Mouse (Mus musculus): ENCODE data around the gene Crip1.

The Crip1 gene

GRCm38 (mm10) chr12:113148381-113149035 lies 2.4 kb downstream of the Crip1 start:
- peak; percentile 41 for DNase-seq

GRCm38 (mm10) chr12:113149341-113149740 lies 3.2 kb downstream of the Crip1 start:
- DNase-seq = no peak

GRCm38 (mm10) chr12:113149896-113150295 lies 3.8 kb downstream of the Crip1 start:
- no peak for DNase-seq

GRCm38 (mm10) chr12:113150591-113150990 lies 4.5 kb downstream of the Crip1 start:
- no peak for DNase-seq

GRCm38 (mm10) chr12:113151046-113151445 lies 4.9 kb downstream of the Crip1 start:
- DNase-seq = no peak

- DNase-seq = no peak
Measured at GRCm38 (mm10) chr12:113151661-113152271, 5.7 kb downstream of the Crip1 start.

- DNase-seq = no peak
Measured at GRCm38 (mm10) chr12:113152272-113152661, 6.2 kb downstream of the Crip1 start.

GRCm38 (mm10) chr12:113152991-113153525 lies 6.9 kb downstream of the Crip1 start:
- no peak for DNase-seq

- no peak for DNase-seq
Measured at GRCm38 (mm10) chr12:113153971-113154370, 7.9 kb downstream of the Crip1 start.

GRCm38 (mm10) chr12:113154747-113155075 lies 8.6 kb downstream of the Crip1 start:
- DNase-seq = no peak

- DNase-seq = peak; percentile 74
Measured at GRCm38 (mm10) chr12:113155076-113155771, 9.1 kb downstream of the Crip1 start.

- peak; percentile 99 for DNase-seq
Measured at GRCm38 (mm10) chr12:113155887-113156539, 9.9 kb downstream of the Crip1 start, which contains the start of gene Tedc1. Tedc1 (plus strand) TSS chr12:113156421.

- DNase-seq = no peak
Measured at GRCm38 (mm10) chr12:113156540-113156929, 10.4 kb downstream of the Crip1 start.

GRCm38 (mm10) chr12:113157002-113157401 lies 10.9 kb downstream of the Crip1 start:
- no peak for DNase-seq

GRCm38 (mm10) chr12:113157521-113157920 lies 11.4 kb downstream of the Crip1 start:
- DNase-seq = no peak

- DNase-seq = no peak
Measured at GRCm38 (mm10) chr12:113157971-113158370, 11.9 kb downstream of the Crip1 start.

GRCm38 (mm10) chr12:113163561-113164006 lies 17.5 kb downstream of the Crip1 start:
- DNase-seq = no peak

- no peak for DNase-seq
Measured at GRCm38 (mm10) chr12:113168031-113168536, 22.0 kb downstream of the Crip1 start.

GRCm38 (mm10) chr12:113176960-113177725 lies 31.0 kb downstream of the Crip1 start:
- no peak for DNase-seq

- DNase-seq = no peak
Measured at GRCm38 (mm10) chr12:113181020-113181419, 34.9 kb downstream of the Crip1 start.

GRCm38 (mm10) chr12:113184945-113185344 lies 38.8 kb downstream of the Crip1 start:
- DNase-seq = no peak

All from kidney, adult 9 months (tissue).